Mouse (Mus musculus): Measurements from ENCODE around the gene Cnnm2. TPM values are rescaled to one million over a fixed set of nuclear protein-coding genes. Genes with fewer than 3 reads are reported as not detected.

The Cnnm2 gene
- total and polyA plus RNA-seq, 3 experiments: 4.0 to 10.7 TPM; not detected in 1

- H3K9me3 ChIP-seq (replicated peaks; ENCODE audit: insufficient read depth, low read length): no peaks in the 10 kb centered on the region
These were observed 154.1 kb downstream of the Cnnm2 start for GRCm38 (mm10) chr19:46915406-46916080.

DNA sequence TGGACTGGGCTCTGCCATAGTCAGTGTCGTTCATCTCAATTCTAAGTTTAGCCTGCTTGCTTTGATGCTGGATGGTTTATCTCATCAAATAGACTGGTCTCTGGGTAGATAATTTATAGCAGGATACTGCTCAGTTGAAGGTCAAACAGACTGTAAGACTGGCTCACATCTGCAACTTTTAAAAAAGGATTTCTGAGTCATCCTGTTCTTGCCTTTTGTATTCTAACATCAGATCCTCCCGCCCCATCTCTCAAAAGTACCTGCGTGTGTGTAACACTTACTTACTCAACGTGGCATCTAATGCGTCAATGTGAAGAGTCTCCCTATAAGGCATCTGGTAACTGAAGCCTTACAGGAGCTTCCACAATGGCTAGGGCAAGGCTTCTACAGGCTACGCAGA is 159.2 kb downstream of the Cnnm2 start:
- Histone ChIP-seq H3K4me1 (ENCODE audit: control insufficient read depth in 1 of 2, insufficient read depth in 2 of 2, low read length in 2 of 2) (peaks cover 8 to 9% of the 10 kb centered on the region in 2 experiments), H3K79me2 (ENCODE audit: control insufficient read depth, insufficient read depth, low read length, poor library complexity) (peaks cover 4% of the 10 kb centered on the region; the same call in 1 of the 2 replicates), H3K9ac (ENCODE audit: control insufficient read depth, low read depth, low read length, poor library complexity, severe bottlenecking) (no peak overlapping the region), H3K9me3 (replicated peaks; ENCODE audit: insufficient read depth, low read length) (no peaks in the 10 kb centered on the region), H3K4me3 (ENCODE audit: control insufficient read depth in 1 of 2, insufficient read depth in 1 of 2, low read depth in 2 of 2, low read length in 2 of 2) (no peak overlapping the region), H3K36me3 (ENCODE audit: control insufficient read depth in 1 of 2, insufficient read depth in 2 of 2, low read length in 2 of 2) (peaks cover 11% of the 10 kb centered on the region in 2 experiments), H3K27me3 (ENCODE audit: control insufficient read depth in 1 of 2, insufficient read depth in 2 of 2, low read length in 2 of 2) (no peaks in the 10 kb centered on the region), H3K27ac (ENCODE audit: control insufficient read depth, low read depth, low read length) (no peak overlapping the region)
- TF ChIP-seq RCOR1 (IDR thresholded peaks at IDR 0.05; ENCODE audit: low read depth, low read length) (no peak), SIN3A (IDR thresholded peaks at IDR 0.05; ENCODE audit: low read length) (no peak), KAT2A (conservative IDR thresholded peaks at IDR 0.05; ENCODE audit: low read depth, low read length) (no peak), GATA1 (IDR thresholded peaks at IDR 0.05; ENCODE audit: low read depth, low read length) (no peak), POLR2AphosphoS2 (IDR thresholded peaks at IDR 0.05; ENCODE audit: low read length) (no peak), NRF1 (IDR thresholded peaks at IDR 0.05; ENCODE audit: insufficient read depth, low read depth, low read length, poor library complexity, severe bottlenecking) (no peak), CTCF (IDR thresholded peaks at IDR 0.05 in 2 of 3, conservative IDR thresholded peaks at IDR 0.05 in 1 of 3; ENCODE audit: control insufficient read depth in 1 of 3, insufficient read depth in 1 of 3, low read depth in 2 of 3, low read length in 3 of 3, poor library complexity in 1 of 3, severe bottlenecking in 1 of 3) (no peak), ELF1 (IDR thresholded peaks at IDR 0.05; ENCODE audit: low read depth, low read length) (no peak)
- DNase-seq (ENCODE audit: low read depth, low spot score): no peak

More at GRCm38 (mm10) chr19:46915406-46916080, 154.1 kb downstream of the Cnnm2 start:
- no peak overlapping the region for H3K4me3 ChIP-seq (ENCODE audit: control insufficient read depth in 1 of 2, insufficient read depth in 1 of 2, low read depth in 2 of 2, low read length in 2 of 2)
- TF ChIP-seq POLR2AphosphoS2 (IDR thresholded peaks at IDR 0.05; ENCODE audit: low read length) (no peak), MXI1 (IDR thresholded peaks at IDR 0.05; ENCODE audit: low read depth, low read length) (no peak), GATA1 (IDR thresholded peaks at IDR 0.05; ENCODE audit: low read depth, low read length) (no peak), E2F4 (IDR thresholded peaks at IDR 0.05; ENCODE audit: borderline replicate concordance, low read depth, low read length) (no peak), TAL1 (IDR thresholded peaks at IDR 0.05; ENCODE audit: low read length) (no peak), ZNF384 (IDR thresholded peaks at IDR 0.05; ENCODE audit: low read depth, low read length) (peak; percentile 26; the same call in 1 of the 2 replicates), CTCF (IDR thresholded peaks at IDR 0.05 in 2 of 3, conservative IDR thresholded peaks at IDR 0.05 in 1 of 3; ENCODE audit: control insufficient read depth in 1 of 3, insufficient read depth in 1 of 3, low read depth in 2 of 3, low read length in 3 of 3, poor library complexity in 1 of 3, severe bottlenecking in 1 of 3) (no peak), UBTF (IDR thresholded peaks at IDR 0.05; ENCODE audit: borderline replicate concordance, insufficient read depth, low read depth, low read length) (no peak)
- no peak overlapping the region for H3K9ac ChIP-seq (ENCODE audit: control insufficient read depth, low read depth, low read length, poor library complexity, severe bottlenecking)
- no peak for DNase-seq (ENCODE audit: low read depth, low spot score)
- H3K79me2 ChIP-seq (ENCODE audit: control insufficient read depth, insufficient read depth, low read length, poor library complexity): peaks cover 5% of the 10 kb centered on the region
- H3K27me3 ChIP-seq (ENCODE audit: control insufficient read depth in 1 of 2, insufficient read depth in 2 of 2, low read length in 2 of 2): no peaks in the 10 kb centered on the region
- no peak overlapping the region for H3K27ac ChIP-seq (ENCODE audit: control insufficient read depth, low read depth, low read length)
- H3K4me1 ChIP-seq (ENCODE audit: control insufficient read depth in 1 of 2, insufficient read depth in 2 of 2, low read length in 2 of 2): peaks cover 28 to 30% of the 10 kb centered on the region in 2 experiments
- peaks cover 13 to 31% of the 10 kb centered on the region in 2 experiments for H3K36me3 ChIP-seq (ENCODE audit: control insufficient read depth in 1 of 2, insufficient read depth in 2 of 2, low read length in 2 of 2)
